ENCODE assay signal across 12 mouse cellular contexts in the genomic region with DNA sequence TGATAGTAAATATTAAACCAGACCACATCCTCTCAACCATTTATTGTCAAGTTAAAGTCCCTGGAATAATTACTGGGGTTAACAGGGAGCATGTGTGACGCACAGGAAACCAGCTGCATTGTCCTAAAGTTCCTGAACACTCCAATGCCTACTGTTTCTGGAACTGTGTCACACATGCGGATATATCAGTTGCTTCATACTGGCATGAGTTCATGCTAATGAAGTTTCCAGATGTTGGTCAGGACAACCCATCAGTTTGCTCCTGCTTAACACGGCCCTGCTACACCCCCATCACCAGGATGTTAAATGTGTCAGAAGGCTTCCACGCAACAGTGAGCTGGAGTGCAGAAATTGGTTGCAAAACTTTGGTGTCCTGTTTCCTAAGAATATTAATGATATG. TPM values are rescaled to one million over a fixed set of nuclear protein-coding genes. Genes with fewer than 3 reads are reported as not detected.
DNase-seq lines count a peak whose midpoint lies in the region; ATAC-seq lines count a peak whose summit lies in the region.
"Had no signal": no experiment of that assay in that cellular context is flagged by ENCODE, and none has a peak within 500 bp of the region (broad histone marks: within the 10 kb centered on the region; RNA-seq: fewer than 3 reads in every experiment).

No protein-coding gene starts in this region.

- intact Hi-C loops in left cerebral cortex, postnatal 4 days (cut with DNase I): no loop called here

- WGBS in heart, embryonic 12.5 days: 74% methylated on average over 4 of the region's 4 CpGs
- WGBS in heart, embryonic 15.5 days: 63% methylated on average over 4 of the region's 4 CpGs
- 70% methylated on average over 4 of the region's 4 CpGs for WGBS in liver, embryonic 11.5 days
- 79% methylated on average over 4 of the region's 4 CpGs for WGBS in forebrain, embryonic 16.5 days

- no peak overlapping the region for H3K9ac ChIP-seq in heart, embryonic 12.5 days
- no peak overlapping the region for H3K9ac ChIP-seq in heart, embryonic 15.5 days
- no peak overlapping the region for H3K9ac ChIP-seq in liver, embryonic 11.5 days (ENCODE audit: low read depth, low read length)
- no peak overlapping the region for H3K9ac ChIP-seq in forebrain, embryonic 16.5 days (replicated peaks; ENCODE audit: low read depth, low read length)

- no peak overlapping the region for H3K4me3 ChIP-seq in heart, embryonic 12.5 days
- H3K4me3 ChIP-seq in heart, embryonic 15.5 days: no peak overlapping the region
- no peak overlapping the region for H3K4me3 ChIP-seq in liver, embryonic 11.5 days (ENCODE audit: low read depth, low read length)
- no peak overlapping the region for H3K4me3 ChIP-seq in forebrain, embryonic 16.5 days (replicated peaks; ENCODE audit: low read length)
- H3K4me3 ChIP-seq: megakaryocyte, embryonic 14.5 days had no signal

- no peak overlapping the region for H3K4me2 ChIP-seq in heart, embryonic 12.5 days
- H3K4me2 ChIP-seq in heart, embryonic 15.5 days: no peak overlapping the region
- no peak overlapping the region for H3K4me2 ChIP-seq in liver, embryonic 11.5 days
- H3K4me2 ChIP-seq in forebrain, embryonic 16.5 days (ENCODE audit: low read length): no peak overlapping the region

- ATAC-seq in heart, embryonic 12.5 days (ENCODE audit: insufficient number of reproducible peaks, low FRiP score): no peak
- peak; percentile 75 for ATAC-seq in heart, embryonic 15.5 days (replicated peaks; ENCODE audit: insufficient number of reproducible peaks, insufficient read depth, low FRiP score, low read depth)
- no peak for ATAC-seq in liver, embryonic 11.5 days (replicated peaks; ENCODE audit: low FRiP score)
- ATAC-seq in forebrain, embryonic 16.5 days: no peak
- ATAC-seq: CD4-positive, CD25-positive, alpha-beta regulatory T cell, adult 4 months had no signal

- no peaks in the 10 kb centered on the region for H3K36me3 ChIP-seq in heart, embryonic 12.5 days
- H3K36me3 ChIP-seq in heart, embryonic 15.5 days: no peaks in the 10 kb centered on the region
- H3K36me3 ChIP-seq in liver, embryonic 11.5 days (ENCODE audit: control insufficient read depth, insufficient read depth, low read length): no peaks in the 10 kb centered on the region
- no peaks in the 10 kb centered on the region for H3K36me3 ChIP-seq in forebrain, embryonic 16.5 days (ENCODE audit: control insufficient read depth, insufficient read depth)

- H3K27me3 ChIP-seq in heart, embryonic 12.5 days (replicated peaks): no peaks in the 10 kb centered on the region
- no peaks in the 10 kb centered on the region for H3K27me3 ChIP-seq in heart, embryonic 15.5 days
- H3K27me3 ChIP-seq in liver, embryonic 11.5 days (replicated peaks; ENCODE audit: control insufficient read depth, insufficient read depth, low read length): no peaks in the 10 kb centered on the region
- H3K27me3 ChIP-seq in forebrain, embryonic 16.5 days (replicated peaks; ENCODE audit: control insufficient read depth, insufficient read depth, low read length): no peaks in the 10 kb centered on the region
- H3K27me3 ChIP-seq: megakaryocyte, embryonic 14.5 days had no signal

- peak; percentile 99 for DNase-seq in heart, adult 11 months
- DNase-seq in kidney, postnatal 14 days: peak; percentile 79
- peak; percentile 42 for DNase-seq in mesoderm, embryonic 11.5 days (ENCODE audit: low read depth, low spot score)
- no peak for DNase-seq in liver, embryonic 11.5 days (ENCODE audit: low spot score)
- no peak for DNase-seq in left cerebral cortex, postnatal 4 days
- DNase-seq: layer of hippocampus, postnatal 36 days had no signal

- H3K4me1 ChIP-seq in heart, embryonic 12.5 days (replicated peaks): no peaks in the 10 kb centered on the region
- H3K4me1 ChIP-seq in heart, embryonic 15.5 days (replicated peaks): 0 out of 2 replicates have a peak, but pooled peaks cover 4% of the 10 kb centered on the region
- no peaks in the 10 kb centered on the region for H3K4me1 ChIP-seq in liver, embryonic 11.5 days (replicated peaks; ENCODE audit: control insufficient read depth, insufficient read depth, low read length)
- H3K4me1 ChIP-seq in forebrain, embryonic 16.5 days (replicated peaks; ENCODE audit: control insufficient read depth, insufficient read depth, low read length): no peaks in the 10 kb centered on the region; the same call in 1 of the 2 replicates
- H3K4me1 ChIP-seq: megakaryocyte, embryonic 14.5 days had no signal

- H3K27ac ChIP-seq in heart, embryonic 12.5 days (ENCODE audit: poor library complexity, severe bottlenecking): no peak overlapping the region
- H3K27ac ChIP-seq in heart, embryonic 15.5 days: peak overlapping the region; percentile 23; the same call in 1 of the 2 replicates
- no peak overlapping the region for H3K27ac ChIP-seq in liver, embryonic 11.5 days (ENCODE audit: low read depth, low read length)
- H3K27ac ChIP-seq in forebrain, embryonic 16.5 days (ENCODE audit: low read length): no peak overlapping the region

- H3K9me3 ChIP-seq in heart, embryonic 12.5 days (replicated peaks): no peaks in the 10 kb centered on the region
- H3K9me3 ChIP-seq in heart, embryonic 15.5 days (replicated peaks): no peaks in the 10 kb centered on the region
- no peaks in the 10 kb centered on the region for H3K9me3 ChIP-seq in liver, embryonic 11.5 days (ENCODE audit: control insufficient read depth, low read length)
- H3K9me3 ChIP-seq in forebrain, embryonic 16.5 days (ENCODE audit: control insufficient read depth, low read length): no peaks in the 10 kb centered on the region
- H3K9me3 ChIP-seq: megakaryocyte, embryonic 14.5 days had no signal

RNA-seq across cellular contexts. Expression of a gene that starts 33.6 kb away (rescaled TPM):
- polyA plus RNA-seq in heart, embryonic 12.5 days (2016; fragmentation: Nextera tagmentation; extraction: Ambion mirVana): not detected in 2 replicates
- not detected in 2 replicates for polyA plus RNA-seq in heart, embryonic 15.5 days (2015; fragmentation: Nextera tagmentation; extraction: Ambion mirVana)
- not detected in 2 replicates for polyA plus RNA-seq in liver, embryonic 11.5 days (2014; fragmentation: Nextera tagmentation; extraction: Ambion mirVana)
- total RNA-seq in left cerebral cortex, postnatal 4 days (2021): not detected
- not detected in 2 replicates for polyA plus RNA-seq in forebrain, embryonic 16.5 days (2015; fragmentation: Nextera tagmentation; extraction: Ambion mirVana)
- total RNA-seq: layer of hippocampus, postnatal 36 days; neutrophil, adult 5-6 weeks had no signal
- polyA plus RNA-seq: CD4-positive, CD25-positive, alpha-beta regulatory T cell, adult 4 months had no signal

Comparison
In these comparisons a context has a peak if more than half of its experiments do, and no peak if none do; other contexts are left out.
1. DNase-seq: peak in heart, adult 11 months (single experiment), kidney, postnatal 14 days (single experiment) and mesoderm, embryonic 11.5 days (single experiment); none in liver, embryonic 11.5 days (single experiment) and left cerebral cortex, postnatal 4 days (single experiment).